Mouse (Mus musculus): ENCODE measurements around the gene Wtap. TPM values are rescaled to one million over a fixed set of nuclear protein-coding genes. Genes with fewer than 3 reads are reported as not detected.
"Not testable (repeated sequence)": the region's sequence is repeated elsewhere in the genome, so short reads cannot be mapped to it uniquely, and the experiment has no call there.

Gene Wtap
- polyA plus RNA-seq, 1 experiment from 2014 or later: 156 TPM

- no peaks in the 10 kb centered on the region for H3K9me3 ChIP-seq
- H3K27me3 ChIP-seq: no peaks in the 10 kb centered on the region
- whole genome bisulfite sequencing: 23% methylated on average over 3 of the region's 3 CpGs
- H3K27ac ChIP-seq: no peak overlapping the region
- no peak overlapping the region for H3K4me2 ChIP-seq
- H3K9ac ChIP-seq: no peak overlapping the region
- H3K36me3 ChIP-seq: no peaks in the 10 kb centered on the region
- no peaks in the 10 kb centered on the region for H3K4me1 ChIP-seq
- ATAC-seq (ENCODE audit: insufficient number of reproducible peaks, insufficient read depth, low FRiP score, low TSS enrichment, low read depth): no peak
- no peak overlapping the region for H3K4me3 ChIP-seq
Measured at GRCm38 (mm10) chr17:12996345-12996744, 2.4 kb upstream of the Wtap start.

GRCm38 (mm10) chr17:12992470-12992991 is 1.4 kb downstream of the Wtap start:
- H3K9me3 ChIP-seq: no peaks in the 10 kb centered on the region
- no peaks in the 10 kb centered on the region for H3K27me3 ChIP-seq
- ATAC-seq (ENCODE audit: insufficient number of reproducible peaks, insufficient read depth, low FRiP score, low TSS enrichment, low read depth): peak; percentile 85
- H3K4me2 ChIP-seq: peak overlapping the region; percentile 77
- H3K27ac ChIP-seq: peak overlapping the region; percentile 100
- peak overlapping the region; percentile 96 for H3K4me3 ChIP-seq
- WGBS: 1% methylated on average over 50 of the region's 51 CpGs
- H3K4me1 ChIP-seq: peaks cover 7% of the 10 kb centered on the region
- peak overlapping the region; percentile 100 for H3K9ac ChIP-seq
- H3K36me3 ChIP-seq: peaks cover 10% of the 10 kb centered on the region

GRCm38 (mm10) chr17:12991635-12992358 is 2.2 kb downstream of the Wtap start:
- H3K4me2 ChIP-seq: peak overlapping the region; percentile 77
- H3K4me3 ChIP-seq: peak overlapping the region; percentile 96
- under 1% methylated on average over 68 of the region's 84 CpGs for WGBS
- peak overlapping the region; percentile 100 for H3K9ac ChIP-seq
- no peaks in the 10 kb centered on the region for H3K9me3 ChIP-seq
- peaks cover 7% of the 10 kb centered on the region for H3K4me1 ChIP-seq
- H3K27ac ChIP-seq: peak overlapping the region; percentile 100
- ATAC-seq (ENCODE audit: insufficient number of reproducible peaks, insufficient read depth, low FRiP score, low TSS enrichment, low read depth): peak; percentile 90
- peaks cover 15% of the 10 kb centered on the region for H3K36me3 ChIP-seq
- no peaks in the 10 kb centered on the region for H3K27me3 ChIP-seq

DNA sequence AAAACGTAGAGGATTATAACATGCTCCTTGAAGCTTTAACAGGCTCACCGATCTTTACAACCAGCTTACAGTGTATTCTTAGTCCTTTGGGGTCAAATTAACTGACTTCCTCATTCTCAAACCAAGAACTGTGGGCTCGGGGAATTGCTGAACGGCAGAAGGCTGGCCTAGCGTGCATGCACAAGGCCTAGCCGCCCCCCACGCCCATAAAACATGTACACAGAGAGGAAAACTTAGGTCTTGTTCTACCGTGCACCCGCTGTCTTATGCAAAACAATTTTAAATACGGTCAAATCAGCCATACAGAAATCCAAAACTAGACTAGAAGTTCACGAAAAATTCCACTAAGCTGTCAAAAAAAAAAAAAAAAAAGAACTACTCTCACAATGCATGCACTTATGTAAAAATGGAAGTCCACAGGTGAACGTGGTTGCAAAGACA is 2.8 kb downstream of the Wtap start:
- Histone ChIP-seq H3K4me1 (peaks cover 7% of the 10 kb centered on the region), H3K9me3 (no peaks in the 10 kb centered on the region), H3K27ac (peak overlapping the region; percentile 100), H3K9ac (peak overlapping the region; percentile 100), H3K4me3 (peak overlapping the region; percentile 96), H3K36me3 (peaks cover 16% of the 10 kb centered on the region), H3K4me2 (peak overlapping the region; percentile 77), H3K27me3 (no peaks in the 10 kb centered on the region)
- WGBS: 3% methylated on average over 12 of the region's 12 CpGs
- no peak for ATAC-seq (ENCODE audit: insufficient number of reproducible peaks, insufficient read depth, low FRiP score, low TSS enrichment, low read depth)

DNA sequence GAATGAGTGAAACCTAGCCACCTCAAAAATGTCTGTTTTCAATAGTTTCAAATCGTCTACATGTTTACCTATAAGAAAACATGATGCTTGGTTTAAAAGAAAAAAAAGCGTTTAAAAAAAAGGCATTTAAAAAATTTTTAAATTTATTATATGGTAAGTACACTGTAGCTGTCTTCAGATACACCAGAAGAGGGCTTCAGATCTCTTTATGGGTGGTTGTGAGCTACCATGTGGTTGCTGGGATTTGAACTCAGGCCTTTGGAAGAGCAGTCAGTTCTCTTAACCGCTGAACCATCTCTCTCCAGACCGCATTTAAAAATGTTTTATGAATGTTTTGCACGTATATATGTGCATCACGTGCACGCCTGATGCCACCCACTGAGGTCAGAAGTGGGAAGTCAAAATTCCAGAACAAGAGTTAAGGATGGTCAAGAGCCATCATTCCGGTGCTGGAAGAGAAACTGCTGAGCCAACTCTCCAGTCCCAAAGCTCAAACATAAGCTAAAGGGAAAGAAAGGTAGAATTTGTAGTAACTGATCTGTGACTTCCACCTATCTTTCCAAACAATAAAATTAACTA is 3.3 kb downstream of the Wtap start:
- peak overlapping the region; percentile 96 for H3K4me3 ChIP-seq
- peaks cover 7% of the 10 kb centered on the region for H3K4me1 ChIP-seq
- no peaks in the 10 kb centered on the region for H3K9me3 ChIP-seq
- H3K27me3 ChIP-seq: no peaks in the 10 kb centered on the region
- 59% methylated on average over 8 of the region's 8 CpGs for WGBS
- H3K27ac ChIP-seq: peak overlapping the region; percentile 100
- peak overlapping the region; percentile 100 for H3K9ac ChIP-seq
- peak overlapping the region; percentile 77 for H3K4me2 ChIP-seq
- ATAC-seq (ENCODE audit: insufficient number of reproducible peaks, insufficient read depth, low FRiP score, low TSS enrichment, low read depth): no peak
- peaks cover 16% of the 10 kb centered on the region for H3K36me3 ChIP-seq

DNA sequence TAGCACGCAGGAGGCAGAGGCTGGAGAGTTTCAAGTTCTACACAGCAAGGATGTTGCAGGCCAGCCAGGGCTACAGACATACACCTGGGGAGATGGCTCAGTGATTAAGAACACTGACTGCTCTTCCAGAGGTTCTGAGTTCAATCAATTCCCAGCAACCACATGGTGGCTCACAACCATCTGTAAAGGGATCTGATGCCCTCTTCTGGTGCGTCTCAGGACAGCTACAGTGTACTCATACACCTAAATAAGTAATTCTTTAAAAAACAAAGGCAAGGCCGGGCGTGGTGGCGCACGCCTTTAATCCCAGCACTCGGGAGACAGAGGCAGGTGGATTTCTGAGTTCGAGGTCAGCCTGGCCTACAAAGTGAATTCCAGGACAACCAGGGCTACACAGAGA is 5.9 kb downstream of the Wtap start:
- not testable (repeated sequence) for H3K4me1 ChIP-seq; H3K9me3 ChIP-seq; H3K27ac ChIP-seq; H3K4me2 ChIP-seq; H3K9ac ChIP-seq; H3K4me3 ChIP-seq; ATAC-seq (ENCODE audit: insufficient number of reproducible peaks, insufficient read depth, low FRiP score, low TSS enrichment, low read depth); H3K27me3 ChIP-seq
- peaks cover 36% of the 10 kb centered on the region for H3K36me3 ChIP-seq
- WGBS: 97% methylated on average over 8 of the region's 8 CpGs

- no peak for ATAC-seq (ENCODE audit: insufficient number of reproducible peaks, insufficient read depth, low FRiP score, low TSS enrichment, low read depth)
- H3K27ac ChIP-seq: no peak overlapping the region
- 72% methylated on average over 2 of the region's 2 CpGs for WGBS
- H3K4me3 ChIP-seq: no peak overlapping the region
- no peak overlapping the region for H3K9ac ChIP-seq
- no peaks in the 10 kb centered on the region for H3K4me1 ChIP-seq
- H3K36me3 ChIP-seq: peaks cover 69% of the 10 kb centered on the region
- H3K27me3 ChIP-seq: no peaks in the 10 kb centered on the region
- H3K9me3 ChIP-seq: no peaks in the 10 kb centered on the region
- H3K4me2 ChIP-seq: no peak overlapping the region
Measured at GRCm38 (mm10) chr17:12983988-12984387, 10.0 kb downstream of the Wtap start.

DNA sequence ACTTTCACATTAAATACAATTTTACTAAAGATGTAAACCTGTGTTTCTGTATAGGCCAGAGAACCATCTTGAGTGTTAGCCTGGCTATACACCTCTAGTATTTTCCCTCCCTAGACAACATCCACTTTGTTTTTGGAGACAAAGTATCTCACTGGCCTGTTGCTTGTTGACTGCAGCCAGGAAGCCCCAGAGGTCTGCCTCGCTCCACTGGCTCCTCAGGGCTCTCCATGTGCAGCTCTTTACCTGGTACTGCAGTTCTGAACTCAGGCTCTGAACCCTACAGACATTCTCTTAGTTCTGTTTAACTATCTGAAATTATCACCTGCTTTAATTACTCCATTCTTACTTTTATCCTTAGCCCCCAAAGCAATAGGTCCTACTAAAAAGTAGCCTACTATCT is 15.4 kb downstream of the Wtap start:
- no peak overlapping the region for H3K4me2 ChIP-seq
- ATAC-seq (ENCODE audit: insufficient number of reproducible peaks, insufficient read depth, low FRiP score, low TSS enrichment, low read depth): no peak
- H3K4me1 ChIP-seq: no peaks in the 10 kb centered on the region
- no peak overlapping the region for H3K27ac ChIP-seq
- peaks cover 73% of the 10 kb centered on the region for H3K36me3 ChIP-seq
- H3K9me3 ChIP-seq: no peaks in the 10 kb centered on the region
- no peaks in the 10 kb centered on the region for H3K27me3 ChIP-seq
- H3K4me3 ChIP-seq: no peak overlapping the region
- no peak overlapping the region for H3K9ac ChIP-seq
- 83% methylated on average over 1 of the region's 1 CpGs for WGBS

DNA sequence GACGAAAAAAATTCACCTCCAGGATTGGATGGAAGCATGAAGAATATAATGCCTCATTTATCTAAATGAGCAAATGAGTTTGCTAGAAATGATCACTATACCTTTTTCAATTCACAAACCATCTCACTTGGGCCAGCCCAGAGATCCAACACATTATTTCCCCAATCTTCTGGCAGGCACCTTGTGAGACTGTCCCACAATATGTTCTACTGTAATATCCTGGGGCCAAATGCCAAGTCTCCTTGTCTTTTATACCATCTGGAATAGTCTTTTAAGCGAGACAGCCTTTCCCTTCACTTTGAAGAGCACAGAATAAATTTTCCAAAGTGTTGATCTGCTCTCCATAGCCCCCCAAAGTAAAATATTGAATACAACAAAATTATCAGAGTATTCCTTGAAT is 20.1 kb downstream of the Wtap start:
- no peak overlapping the region for H3K4me2 ChIP-seq
- H3K4me1 ChIP-seq: no peaks in the 10 kb centered on the region

DNA sequence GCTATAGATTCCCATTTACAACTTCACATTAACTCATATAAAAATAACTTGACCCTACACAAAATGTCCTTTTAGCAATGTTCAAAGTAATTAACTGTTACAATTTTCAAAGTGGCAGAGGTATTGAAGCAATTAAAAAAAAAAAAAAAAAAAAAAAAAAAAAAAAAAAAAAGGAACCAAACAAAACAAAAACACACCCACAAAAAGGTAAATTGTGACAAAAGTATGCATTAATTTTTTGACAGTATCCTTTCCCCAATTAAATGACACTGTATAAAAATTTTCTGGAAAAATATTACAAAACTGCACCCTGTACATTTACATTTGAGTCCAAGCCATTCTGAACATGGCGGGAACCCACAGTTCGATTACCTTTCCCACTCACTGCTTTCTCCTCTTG is 26.8 kb downstream of the Wtap start:
- Histone ChIP-seq H3K9ac (no peak overlapping the region), H3K4me3 (no peak overlapping the region), H3K4me2 (no peak overlapping the region), H3K9me3 (no peaks in the 10 kb centered on the region), H3K27ac (no peak overlapping the region), H3K27me3 (no peaks in the 10 kb centered on the region), H3K36me3 (peaks cover 52% of the 10 kb centered on the region), H3K4me1 (0 out of 2 replicates have a peak, but pooled peaks cover 3% of the 10 kb centered on the region)
- WGBS: 91% methylated on average over 2 of the region's 2 CpGs
- ATAC-seq (ENCODE audit: insufficient number of reproducible peaks, insufficient read depth, low FRiP score, low TSS enrichment, low read depth): no peak

More for the DNA sequence above, 20.1 kb downstream of the Wtap start:
- H3K36me3 ChIP-seq: peaks cover 64% of the 10 kb centered on the region
- no peaks in the 10 kb centered on the region for H3K27me3 ChIP-seq
- 77% methylated on average over 2 of the region's 2 CpGs for WGBS
- H3K9ac ChIP-seq: no peak overlapping the region
- ATAC-seq (ENCODE audit: insufficient number of reproducible peaks, insufficient read depth, low FRiP score, low TSS enrichment, low read depth): no peak
- H3K27ac ChIP-seq: no peak overlapping the region
- no peak overlapping the region for H3K4me3 ChIP-seq
- H3K9me3 ChIP-seq: no peaks in the 10 kb centered on the region

- no peak overlapping the region for H3K4me3 ChIP-seq
- H3K4me1 ChIP-seq: peaks cover 12% of the 10 kb centered on the region
- peaks cover 32% of the 10 kb centered on the region for H3K36me3 ChIP-seq
- no peaks in the 10 kb centered on the region for H3K9me3 ChIP-seq
- 77% methylated on average over 3 of the region's 3 CpGs for WGBS
- H3K27ac ChIP-seq: peak overlapping the region; percentile 3; the same call in 1 of the 2 replicates
- no peak overlapping the region for H3K9ac ChIP-seq
- H3K4me2 ChIP-seq: no peak overlapping the region
- no peak for ATAC-seq (ENCODE audit: insufficient number of reproducible peaks, insufficient read depth, low FRiP score, low TSS enrichment, low read depth)
- no peaks in the 10 kb centered on the region for H3K27me3 ChIP-seq
Measured at GRCm38 (mm10) chr17:12963476-12963875, 30.5 kb downstream of the Wtap start.
